Mouse (Mus musculus) brown adipose tissue, adult 24 weeks (tissue): ENCODE results near the gene Pdrg1. TPM values are rescaled to one million over a fixed set of nuclear protein-coding genes. Genes with fewer than 3 reads are reported as not detected.

Experiments used
- H3K27ac ChIP-seq: fragments of 200-500 bp; replicated peaks from 2 replicates; pipeline ENCODE4 v1.5.1; 2012; ENCODE audit warnings: low read depth, mild to moderate bottlenecking, low read length
- H3K4me1 ChIP-seq: fragments of 200-500 bp; 2 replicates; pipeline ENCODE4 v1.6.1; 2012; ENCODE audit warnings: low read length, mixed read lengths; ENCODE audit not compliant: control insufficient read depth, insufficient read depth, insufficient read length
- H3K4me3 ChIP-seq: fragments of 200-500 bp; 2 replicates; pipeline ENCODE4 v1.5.1; 2012; ENCODE audit warnings: low read depth, mild to moderate bottlenecking, low read length, moderate library complexity; ENCODE audit not compliant: insufficient read depth
- polyA plus RNA-seq: library from polyadenylated mRNA; stranded (reverse); fragments of >200 nt; gene quantifications from 2 replicates; pipeline ENCODE4 v1.2.4, GENCODE M21; 2012; ENCODE audit not compliant: missing spikeins, insufficient read depth, insufficient read length

Pdrg1 gene
- polyA plus RNA-seq, 1 experiment, result 77.4 TPM

GRCm38 (mm10) chr2:153043886-153044285, 28.7 kb upstream of the Pdrg1 start:
- no peak overlapping the region for H3K4me3 ChIP-seq
- no peaks in the 10 kb centered on the region for H3K4me1 ChIP-seq
- H3K27ac ChIP-seq, result no peak overlapping the region

DNA sequence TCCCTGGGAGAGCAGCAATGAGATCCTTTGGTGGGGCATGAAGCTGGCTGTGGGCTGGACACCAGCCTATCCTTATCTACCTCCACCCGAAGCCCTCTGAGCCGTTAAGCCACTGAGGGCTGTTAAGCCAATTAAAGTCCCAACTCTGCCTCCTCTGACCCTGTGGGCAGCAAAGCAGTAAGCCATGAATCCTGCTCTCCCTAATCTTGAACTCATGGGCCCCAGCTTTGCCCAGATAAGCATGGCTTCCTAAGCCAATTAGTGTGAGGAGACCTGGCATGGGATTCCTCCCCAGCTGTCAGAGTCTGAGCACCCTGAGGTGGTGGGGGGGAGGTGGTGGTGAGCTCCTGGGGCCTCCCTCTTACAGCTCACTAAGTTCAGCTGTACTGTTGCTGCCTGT, 21.5 kb upstream of the Pdrg1 start:
- no peak overlapping the region for H3K27ac ChIP-seq
- no peaks in the 10 kb centered on the region for H3K4me1 ChIP-seq
- H3K4me3 ChIP-seq, result no peak overlapping the region

GRCm38 (mm10) chr2:153033545-153034230, 18.5 kb upstream of the Pdrg1 start:
- Histone ChIP-seq H3K27ac (no peak overlapping the region), H3K4me1 (no peaks in the 10 kb centered on the region), H3K4me3 (no peak overlapping the region)

DNA sequence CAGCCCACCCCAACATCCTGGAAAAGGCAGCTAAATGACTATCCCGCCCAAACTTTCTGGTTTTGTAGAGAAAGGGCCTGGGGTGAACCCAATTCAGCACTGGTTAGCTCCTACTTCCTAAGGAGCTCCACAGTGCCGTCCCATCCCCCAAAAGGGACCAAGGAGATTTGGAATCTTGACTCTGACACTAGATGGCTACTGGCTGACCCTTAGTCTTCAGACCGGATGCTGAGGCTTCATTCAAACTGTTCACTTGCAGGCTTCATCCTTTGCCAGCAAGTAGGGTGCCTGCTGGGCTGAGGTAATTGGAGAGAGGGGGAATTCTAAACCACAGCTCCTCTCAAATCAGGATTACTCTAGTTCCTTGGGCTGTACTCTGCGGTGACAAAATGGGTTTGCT, 17.7 kb upstream of the Pdrg1 start:
- Histone ChIP-seq H3K4me3 (no peak overlapping the region), H3K4me1 (no peaks in the 10 kb centered on the region), H3K27ac (no peak overlapping the region)

GRCm38 (mm10) chr2:153032083-153032842, 17.0 kb upstream of the Pdrg1 start:
- Histone ChIP-seq H3K4me1 (no peaks in the 10 kb centered on the region), H3K27ac (no peak overlapping the region), H3K4me3 (no peak overlapping the region)

- no peak within 1 kb of the TSS for H3K4me3 ChIP-seq
- no peak within 1 kb of the TSS for H3K27ac ChIP-seq
- H3K4me1 ChIP-seq, result no peaks in the 10 kb centered on the region
These were observed 16.2 kb upstream of the Pdrg1 start, which contains the start of gene Xkr7 for GRCm38 (mm10) chr2:153031126-153032082. TSS of gene Xkr7 (plus strand) at chr2:153031852.

DNA sequence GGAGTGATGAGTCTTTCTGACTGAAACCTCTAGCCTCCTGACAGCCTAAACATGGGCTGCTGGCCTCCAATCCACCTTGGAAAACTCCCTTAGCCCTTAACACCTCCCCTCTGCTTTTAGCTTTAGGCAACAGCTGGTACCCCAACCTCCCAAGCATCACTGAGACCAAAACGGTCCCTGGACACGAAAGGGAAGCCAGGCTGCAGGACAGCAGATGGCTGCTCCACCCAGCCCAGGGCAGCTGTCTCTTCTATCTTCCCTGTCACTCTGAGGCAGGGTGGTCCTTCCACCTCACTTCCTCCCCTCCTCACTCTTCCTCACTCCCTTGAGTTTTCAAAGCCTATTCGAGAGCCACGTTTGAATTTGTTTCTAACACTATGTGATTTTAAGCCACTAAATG, 15.2 kb upstream of the Pdrg1 start:
- H3K4me1 ChIP-seq, result no peaks in the 10 kb centered on the region
- no peak overlapping the region for H3K4me3 ChIP-seq
- no peak overlapping the region for H3K27ac ChIP-seq

- Histone ChIP-seq H3K4me3 (no peak overlapping the region), H3K4me1 (no peaks in the 10 kb centered on the region), H3K27ac (no peak overlapping the region)
These were observed 12.3 kb upstream of the Pdrg1 start for GRCm38 (mm10) chr2:153027501-153027900.

GRCm38 (mm10) chr2:153026052-153026451, 10.8 kb upstream of the Pdrg1 start:
- H3K27ac ChIP-seq, result no peak overlapping the region
- no peaks in the 10 kb centered on the region for H3K4me1 ChIP-seq
- H3K4me3 ChIP-seq, result no peak overlapping the region

DNA sequence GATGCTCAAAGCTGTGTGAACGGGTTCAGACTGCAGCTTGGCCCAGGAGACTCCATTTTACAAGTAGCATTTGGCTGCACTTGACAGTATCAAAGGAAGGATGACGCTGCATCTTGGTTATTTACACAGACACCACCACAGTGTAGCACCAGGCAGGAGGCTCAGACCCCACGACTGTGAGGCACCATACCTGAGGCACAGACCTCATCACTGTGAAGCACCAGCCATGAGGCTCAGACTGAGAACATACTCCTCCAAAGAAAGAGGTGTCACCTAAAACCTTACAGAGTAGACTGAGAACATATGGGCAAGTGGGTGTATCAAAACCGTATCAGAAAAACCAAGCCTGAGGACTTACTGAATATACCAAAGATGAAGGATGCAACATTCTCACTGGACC, 7.6 kb upstream of the Pdrg1 start:
- H3K27ac ChIP-seq, result no peak overlapping the region
- no peak overlapping the region for H3K4me3 ChIP-seq
- H3K4me1 ChIP-seq, result no peaks in the 10 kb centered on the region

DNA sequence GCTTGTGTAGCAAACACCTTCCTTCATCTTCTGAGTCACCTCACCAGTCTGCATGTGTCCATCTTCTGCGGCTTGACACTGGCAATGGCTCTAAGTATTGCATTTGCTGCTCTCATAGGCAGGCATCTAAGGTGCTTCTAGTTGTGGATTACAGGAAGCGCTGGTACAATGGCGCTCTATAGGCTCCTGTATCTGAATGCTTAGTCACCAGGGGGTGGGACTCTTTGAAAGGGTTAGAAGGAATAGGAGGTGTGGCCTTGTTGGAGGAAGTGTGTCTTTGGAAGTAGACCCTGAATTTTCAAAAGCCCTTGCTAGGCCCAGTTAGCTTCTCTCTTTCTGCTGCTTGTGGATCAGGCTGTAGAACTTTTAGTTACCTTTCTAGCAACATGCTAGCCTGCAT, 5.9 kb upstream of the Pdrg1 start:
- H3K4me1 ChIP-seq, result no peaks in the 10 kb centered on the region
- no peak overlapping the region for H3K4me3 ChIP-seq
- no peak overlapping the region for H3K27ac ChIP-seq

GRCm38 (mm10) chr2:153019355-153019754, 4.1 kb upstream of the Pdrg1 start:
- Histone ChIP-seq H3K27ac (no peak overlapping the region), H3K4me3 (no peak overlapping the region), H3K4me1 (no peaks in the 10 kb centered on the region)

- Histone ChIP-seq H3K27ac (no peak overlapping the region), H3K4me3 (no peak overlapping the region)
These were observed 1.6 kb upstream of the Pdrg1 start for GRCm38 (mm10) chr2:153016786-153017185.

GRCm38 (mm10) chr2:153015804-153016203, 577 bp upstream of the Pdrg1 start:
- H3K27ac ChIP-seq, result no peak overlapping the region
- H3K4me3 ChIP-seq, result no peak overlapping the region
- H3K4me1 ChIP-seq, result no peaks in the 10 kb centered on the region

More at GRCm38 (mm10) chr2:153016786-153017185, 1.6 kb upstream of the Pdrg1 start:
- no peaks in the 10 kb centered on the region for H3K4me1 ChIP-seq
